Mouse (Mus musculus): Measurements from ENCODE around the gene Qdpr.

- no peak for TF ChIP-seq CEBPB (IDR thresholded peaks at IDR 0.05; ENCODE audit: low read depth)
- TF ChIP-seq CTCF (IDR thresholded peaks at IDR 0.05; ENCODE audit: control insufficient read depth, insufficient read depth, insufficient read length) = no peak
- no peak for TF ChIP-seq MYOD1 (IDR thresholded peaks at IDR 0.05; ENCODE audit: control insufficient read depth, insufficient read length, low read depth)
- TF ChIP-seq MAX (IDR thresholded peaks at IDR 0.05) = no peak
- no peak for TF ChIP-seq MYOG (IDR thresholded peaks at IDR 0.05; ENCODE audit: control insufficient read depth, extremely low read depth, insufficient read length)
Observed at GRCm38 (mm10) chr5:45441124-45441523, 8.9 kb downstream of the Qdpr start.
